Mouse (Mus musculus) heart, embryonic 11.5 days (tissue): Measurements from ENCODE around the gene Leap2. TPM values are rescaled to one million over a fixed set of nuclear protein-coding genes. Genes with fewer than 3 reads are reported as not detected.

Experiments
- ATAC-seq: fragments of 200-750 bp; cut with Nextera tagmentation; replicated peaks from 2 replicates; pipeline ENCODE4 v1.8.0; 2017; ENCODE audit warnings: moderate library complexity; ENCODE audit not compliant: insufficient number of reproducible peaks, low FRiP score, low TSS enrichment
- H3K27ac ChIP-seq: fragments of 300-500 bp; sonication (generic); 2 replicates; pipeline ENCODE4 v1.5.1; 2014; ENCODE audit warnings: mild to moderate bottlenecking, low read depth, low read length
- H3K27me3 ChIP-seq: fragments of 300-500 bp; sonication (generic); 2 replicates; pipeline ENCODE4 v1.6.1; 2014; ENCODE audit warnings: mild to moderate bottlenecking, low read length, mixed read lengths; ENCODE audit not compliant: control insufficient read depth, insufficient read depth
- H3K36me3 ChIP-seq: fragments of 300-500 bp; sonication (generic); 2 replicates; pipeline ENCODE4 v1.6.1; 2014; ENCODE audit warnings: mild to moderate bottlenecking, low read length, moderate library complexity, mixed read lengths; ENCODE audit not compliant: control insufficient read depth, insufficient read depth
- H3K4me1 ChIP-seq: fragments of 300-500 bp; sonication (generic); 2 replicates; pipeline ENCODE4 v1.6.1; 2014; ENCODE audit warnings: low read length; ENCODE audit not compliant: control insufficient read depth, insufficient read depth
- H3K4me2 ChIP-seq: fragments of 300-500 bp; sonication (generic); 2 replicates; pipeline ENCODE4 v1.6.1; 2014; ENCODE audit warnings: mild to moderate bottlenecking, moderate library complexity
- H3K4me3 ChIP-seq: fragments of 300-500 bp; sonication (generic); 2 replicates; pipeline ENCODE4 v1.5.1; 2014; ENCODE audit warnings: low read depth, low read length
- H3K9ac ChIP-seq: fragments of 300-500 bp; sonication (generic); 2 replicates; pipeline ENCODE4 v1.6.1; 2014; ENCODE audit warnings: mild to moderate bottlenecking, low read depth, low read length, moderate library complexity
- H3K9me3 ChIP-seq: fragments of 300-500 bp; sonication (generic); replicated peaks from 2 replicates; pipeline ENCODE4 v1.6.1; 2016; ENCODE audit warnings: low read length; ENCODE audit not compliant: control insufficient read depth
- WGBS: fragments of 180-500 bp; shearing (Covaris S2); extraction: QIAGEN DNeasy Blood & Tissue Kit; methylation state at CpG from one replicate; pipeline ENCODE4 v1.1.7; 2014; ENCODE audit not compliant: insufficient replicate concordance; 5-methylcytosine and 5-hydroxymethylcytosine counted together
- polyA plus RNA-seq: library from polyadenylated mRNA; unstranded; fragments of >200 nt; fragmentation: Nextera tagmentation; extraction: Ambion mirVana; gene quantifications from 2 replicates; pipeline ENCODE4 v1.2.1, GENCODE M21; 2014

Leap2 gene
- polyA plus RNA-seq, 1 experiment from 2014 or later, result not detected

DNA sequence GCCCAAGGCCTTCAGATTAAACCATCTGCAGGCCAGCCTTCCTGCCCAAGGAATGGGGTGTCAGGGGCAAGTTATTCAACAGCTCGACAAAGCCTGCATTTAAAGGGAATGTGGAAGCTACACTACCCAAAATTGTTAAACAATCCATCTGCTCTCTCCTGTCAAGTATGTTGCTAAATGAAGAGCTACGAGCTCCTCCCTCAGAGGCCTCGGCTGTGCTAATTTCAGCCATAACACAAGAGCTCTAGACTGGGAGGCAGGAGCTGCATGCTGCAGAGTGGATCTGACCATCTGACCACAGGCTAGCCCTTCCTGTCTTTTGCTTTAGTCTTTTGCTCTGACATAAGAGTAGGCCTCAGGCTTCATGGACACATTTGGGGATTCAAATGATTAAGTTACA lies 2.3 kb upstream of the Leap2 start:
- no peak for ATAC-seq
- whole genome bisulfite sequencing, result 46% methylated on average over 3 of the region's 3 CpGs
- Histone ChIP-seq H3K4me2 (no peak overlapping the region), H3K4me3 (no peak overlapping the region), H3K27me3 (no peaks in the 10 kb centered on the region), H3K27ac (peak overlapping the region; percentile 25; the same call in 1 of the 2 replicates), H3K9me3 (no peaks in the 10 kb centered on the region), H3K36me3 (peaks cover 8% of the 10 kb centered on the region), H3K4me1 (peaks cover 10% of the 10 kb centered on the region; the same call in 1 of the 2 replicates), H3K9ac (no peak overlapping the region)

DNA sequence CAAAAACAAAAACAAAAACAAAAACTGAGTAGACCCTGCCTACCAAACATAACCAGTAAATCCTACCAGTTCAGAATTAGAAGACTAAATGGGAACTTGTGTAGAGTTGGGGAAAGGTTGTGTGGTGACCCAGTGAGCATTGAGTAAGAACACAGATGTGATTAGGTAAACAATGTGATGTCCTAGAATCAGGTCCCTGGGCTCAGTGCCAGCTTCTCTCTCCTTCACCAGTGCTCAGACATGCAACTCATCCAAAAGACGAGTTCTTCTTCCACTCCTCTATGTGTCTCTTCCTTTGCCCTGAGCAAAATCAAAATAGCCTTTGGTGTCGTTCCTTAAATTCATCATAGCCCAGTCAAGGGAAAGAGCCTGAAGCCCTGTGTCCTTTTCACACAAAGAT lies 1.9 kb upstream of the Leap2 start:
- peak overlapping the region; percentile 25; the same call in 1 of the 2 replicates for H3K27ac ChIP-seq
- no peak overlapping the region for H3K4me3 ChIP-seq
- ATAC-seq, result no peak
- peaks cover 12% of the 10 kb centered on the region for H3K36me3 ChIP-seq
- H3K9ac ChIP-seq, result no peak overlapping the region
- no peaks in the 10 kb centered on the region for H3K27me3 ChIP-seq
- H3K9me3 ChIP-seq, result no peaks in the 10 kb centered on the region
- no peak overlapping the region for H3K4me2 ChIP-seq
- WGBS, result 69% methylated on average over 2 of the region's 2 CpGs
- peaks cover 7% of the 10 kb centered on the region; the same call in 1 of the 2 replicates for H3K4me1 ChIP-seq

DNA sequence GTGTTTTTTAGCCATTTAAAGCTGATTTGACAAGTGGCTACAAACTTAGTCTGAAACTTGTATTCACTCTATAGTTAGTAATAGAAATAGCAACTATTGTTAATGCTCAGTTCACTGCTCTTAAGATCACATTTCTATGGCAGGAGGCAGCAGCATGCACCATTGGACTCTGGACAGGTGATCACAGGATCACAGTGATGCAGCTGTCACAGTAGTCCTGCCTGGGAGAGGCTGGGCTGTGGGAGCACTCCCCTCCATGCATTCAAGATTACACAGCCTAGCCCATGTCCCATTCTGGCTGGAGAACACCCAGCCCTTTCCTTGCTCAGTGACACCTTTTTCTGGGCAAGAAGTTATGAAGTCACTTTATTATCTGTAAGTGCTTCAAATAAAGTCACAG lies 4.9 kb downstream of the Leap2 start:
- Histone ChIP-seq H3K27ac (no peak overlapping the region), H3K36me3 (peaks cover 36% of the 10 kb centered on the region), H3K4me2 (no peak overlapping the region), H3K4me1 (no peaks in the 10 kb centered on the region), H3K4me3 (no peak overlapping the region), H3K9ac (no peak overlapping the region), H3K9me3 (no peaks in the 10 kb centered on the region), H3K27me3 (no peaks in the 10 kb centered on the region)
- no peak for ATAC-seq

DNA sequence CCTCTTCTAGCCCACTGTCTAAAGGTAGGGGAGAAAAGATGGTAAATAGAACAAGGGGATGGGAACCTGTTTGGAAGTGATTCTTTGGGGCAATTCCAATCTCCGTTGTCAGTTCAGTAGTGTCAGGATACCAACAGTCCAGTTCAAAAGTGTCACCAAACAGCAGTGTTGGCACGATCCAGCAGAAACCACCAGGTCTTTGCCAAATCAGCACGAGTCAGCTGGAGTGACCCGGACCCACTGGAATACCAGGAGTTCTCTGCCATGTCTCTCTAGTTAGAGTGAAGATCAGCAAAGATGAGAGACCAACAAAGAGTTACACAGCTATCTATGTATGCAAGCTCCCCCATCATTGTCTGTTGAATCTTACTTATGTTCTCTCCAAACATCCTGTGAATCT lies 9.1 kb downstream of the Leap2 start:
- Histone ChIP-seq H3K4me3 (no peak overlapping the region), H3K36me3 (peaks cover 40% of the 10 kb centered on the region), H3K9me3 (no peaks in the 10 kb centered on the region), H3K27me3 (no peaks in the 10 kb centered on the region), H3K27ac (no peak overlapping the region), H3K4me2 (no peak overlapping the region), H3K4me1 (no peaks in the 10 kb centered on the region), H3K9ac (no peak overlapping the region)
- ATAC-seq, result no peak
- WGBS, result 86% methylated on average over 4 of the region's 4 CpGs

DNA sequence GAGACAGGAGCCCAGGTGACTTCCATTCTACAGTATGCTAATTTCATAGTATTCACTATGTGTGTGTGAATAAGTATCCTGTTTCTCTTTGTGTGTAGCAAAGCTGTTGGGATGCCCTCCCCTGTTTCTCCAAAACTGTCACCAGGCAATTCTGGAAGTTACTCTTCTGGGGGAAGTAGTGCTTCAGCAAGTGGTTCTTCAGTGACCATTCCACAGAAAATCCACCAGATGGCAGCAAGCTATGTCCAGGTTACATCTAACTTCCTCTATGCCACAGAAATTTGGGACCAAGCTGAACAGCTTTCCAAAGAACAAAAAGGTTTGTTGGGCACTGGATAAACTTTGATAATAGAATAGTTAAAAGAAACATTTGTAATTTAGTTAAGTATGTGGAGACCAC lies 11.2 kb downstream of the Leap2 start:
- no peak overlapping the region for H3K27ac ChIP-seq
- H3K9ac ChIP-seq, result no peak overlapping the region
- peaks cover 40% of the 10 kb centered on the region for H3K36me3 ChIP-seq
- no peak overlapping the region for H3K4me2 ChIP-seq
- H3K4me1 ChIP-seq, result no peaks in the 10 kb centered on the region
- ATAC-seq, result no peak
- no peaks in the 10 kb centered on the region for H3K9me3 ChIP-seq
- no peaks in the 10 kb centered on the region for H3K27me3 ChIP-seq
- no peak overlapping the region for H3K4me3 ChIP-seq

DNA sequence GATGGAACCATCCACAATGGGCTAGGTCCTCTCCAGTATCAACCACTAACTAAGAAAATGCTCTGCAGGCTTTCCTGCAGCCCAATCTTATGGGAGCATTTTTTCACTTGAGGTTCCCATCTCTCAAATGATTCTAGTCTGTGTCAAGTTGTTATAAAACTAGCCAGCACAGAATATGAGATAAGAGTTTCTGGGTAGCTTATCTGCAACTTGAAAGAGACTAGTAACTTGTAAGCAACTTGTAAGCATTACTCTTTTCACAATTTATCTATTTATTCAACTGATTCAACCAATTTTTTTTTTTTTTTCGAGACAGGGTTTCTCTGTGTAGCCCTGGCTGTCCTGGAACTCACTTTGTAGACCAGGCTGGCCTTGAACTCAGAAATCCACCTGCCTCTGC lies 19.3 kb downstream of the Leap2 start:
- Histone ChIP-seq H3K27me3 (no peaks in the 10 kb centered on the region), H3K4me1 (no peaks in the 10 kb centered on the region), H3K4me2 (no peak overlapping the region), H3K9me3 (no peaks in the 10 kb centered on the region), H3K36me3 (peaks cover 40% of the 10 kb centered on the region), H3K27ac (no peak overlapping the region), H3K4me3 (no peak overlapping the region), H3K9ac (no peak overlapping the region)
- WGBS, result 90% methylated on average over 1 of the region's 1 CpGs
- no peak for ATAC-seq

DNA sequence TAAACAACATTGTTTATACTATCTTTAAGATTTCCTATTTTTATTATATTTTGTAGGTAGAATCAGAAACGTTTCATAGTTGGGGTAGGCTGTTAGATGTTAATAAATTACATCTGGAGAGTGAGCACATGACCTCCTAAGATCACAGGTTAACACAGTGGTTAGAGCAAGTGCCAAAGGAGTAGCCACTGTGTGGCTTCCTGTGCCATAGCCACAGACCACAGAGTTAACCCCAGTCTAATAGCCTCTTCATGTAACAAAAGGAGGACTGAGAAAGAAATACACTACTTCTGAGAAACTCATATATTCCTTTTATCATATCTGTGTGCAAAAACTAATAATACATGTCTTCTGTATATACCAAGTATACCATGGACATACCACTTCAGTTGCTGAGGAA lies 29.1 kb downstream of the Leap2 start:
- Histone ChIP-seq H3K9ac (no peak overlapping the region), H3K4me2 (no peak overlapping the region), H3K27ac (no peak overlapping the region), H3K4me3 (no peak overlapping the region), H3K36me3 (peaks cover 28% of the 10 kb centered on the region), H3K27me3 (no peaks in the 10 kb centered on the region), H3K4me1 (no peaks in the 10 kb centered on the region), H3K9me3 (no peaks in the 10 kb centered on the region)
- WGBS, result 77% methylated on average over 1 of the region's 1 CpGs
- no peak for ATAC-seq

DNA sequence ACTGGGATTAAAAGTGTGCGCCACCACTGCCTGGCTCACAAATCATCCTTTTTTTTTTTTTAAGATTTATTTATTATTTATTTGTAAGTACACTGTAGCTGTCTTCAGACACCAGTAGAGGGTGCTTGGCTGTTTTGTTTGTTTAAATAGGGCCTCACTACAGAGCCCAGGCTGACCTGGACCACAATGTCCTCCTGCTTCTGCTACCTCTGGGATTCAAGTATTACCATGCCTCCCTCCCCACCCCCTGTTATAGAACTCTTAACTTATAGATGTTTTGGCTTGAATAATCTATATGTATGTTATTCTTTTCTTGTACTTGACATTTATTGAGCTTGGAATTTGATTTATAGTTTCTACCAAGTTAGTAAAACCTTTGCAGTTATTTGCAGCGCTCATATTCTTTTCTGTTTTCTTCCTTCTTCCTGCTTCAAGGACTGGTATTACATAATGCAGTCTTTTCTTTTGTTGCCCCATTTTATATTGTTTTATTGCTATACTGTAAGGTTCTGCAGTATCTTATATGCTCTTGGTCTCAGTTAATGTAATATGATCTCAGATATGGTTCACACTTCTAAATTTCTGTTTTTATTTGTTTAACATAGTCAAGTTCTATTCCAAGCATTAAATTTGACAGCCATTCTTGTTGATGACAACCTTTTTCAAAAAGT lies 39.1 kb downstream of the Leap2 start:
- peaks cover 13% of the 10 kb centered on the region for H3K36me3 ChIP-seq
- ATAC-seq, result no peak
- no peak overlapping the region for H3K4me2 ChIP-seq
- H3K9ac ChIP-seq, result no peak overlapping the region
- H3K27ac ChIP-seq, result no peak overlapping the region
- 98% methylated on average over 2 of the region's 2 CpGs for WGBS
- no peaks in the 10 kb centered on the region; the same call in 1 of the 2 replicates for H3K4me1 ChIP-seq
- H3K27me3 ChIP-seq, result no peaks in the 10 kb centered on the region
- no peak overlapping the region for H3K4me3 ChIP-seq
- H3K9me3 ChIP-seq, result no peaks in the 10 kb centered on the region

DNA sequence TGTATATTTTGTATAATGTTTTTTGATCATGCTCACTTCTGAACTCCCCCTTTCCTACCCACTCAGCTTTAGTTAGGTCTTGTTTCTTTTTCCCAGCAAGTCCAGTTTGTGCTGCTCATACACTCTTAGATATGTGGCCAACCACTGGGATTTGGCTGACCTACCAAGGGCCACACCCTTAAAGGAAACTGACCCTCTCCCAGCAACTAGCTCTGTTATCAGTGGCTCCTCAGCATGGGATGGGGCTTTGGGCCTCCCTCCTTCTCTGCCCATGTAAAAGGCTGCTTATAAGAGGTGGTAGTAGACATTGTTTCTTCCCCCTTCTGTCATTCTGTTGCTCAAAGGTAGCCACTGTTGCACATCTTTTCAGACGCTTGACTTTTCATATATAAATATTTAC lies 44.1 kb downstream of the Leap2 start:
- WGBS, result 74% methylated on average over 1 of the region's 1 CpGs
- no peak overlapping the region for H3K27ac ChIP-seq
- no peak for ATAC-seq
- no peaks in the 10 kb centered on the region for H3K9me3 ChIP-seq
- H3K27me3 ChIP-seq, result no peaks in the 10 kb centered on the region
- peaks cover 15% of the 10 kb centered on the region for H3K36me3 ChIP-seq
- no peaks in the 10 kb centered on the region; the same call in 1 of the 2 replicates for H3K4me1 ChIP-seq
- H3K9ac ChIP-seq, result no peak overlapping the region
- no peak overlapping the region for H3K4me2 ChIP-seq
- no peak overlapping the region for H3K4me3 ChIP-seq
